Mouse (Mus musculus) lung, embryonic 15.5 days (tissue): ENCODE data around the gene Slc2a3. TPM values are rescaled to one million over a fixed set of nuclear protein-coding genes. Genes with fewer than 3 reads are reported as not detected.

Source experiments
- ATAC-seq: fragments of 200-750 bp; cut with Nextera tagmentation; 2 replicates; pipeline ENCODE4 v1.8.0; 2017; ENCODE audit warnings: moderate number of reproducible peaks, borderline replicate concordance; ENCODE audit not compliant: low FRiP score, low TSS enrichment; ENCODE audit errors: extremely low read depth
- H3K27ac ChIP-seq: fragments of 300-500 bp; sonication (generic); 2 replicates; pipeline ENCODE4 v1.5.1; 2015; ENCODE audit warnings: moderate library complexity, mild to moderate bottlenecking, inconsistent platforms
- H3K27me3 ChIP-seq: fragments of 300-500 bp; sonication (generic); 2 replicates; pipeline ENCODE4 v1.6.1; 2015; ENCODE audit warnings: inconsistent platforms
- H3K36me3 ChIP-seq: fragments of 300-500 bp; sonication (generic); 2 replicates; pipeline ENCODE4 v1.6.1; 2015; ENCODE audit warnings: inconsistent platforms
- H3K4me1 ChIP-seq: fragments of 300-500 bp; sonication (generic); 2 replicates; pipeline ENCODE4 v1.6.1; 2015; ENCODE audit warnings: inconsistent platforms
- H3K4me2 ChIP-seq: fragments of 300-500 bp; sonication (generic); 2 replicates; pipeline ENCODE4 v1.6.1; 2015; ENCODE audit warnings: inconsistent platforms, mild to moderate bottlenecking, moderate library complexity
- H3K4me3 ChIP-seq: fragments of 300-500 bp; sonication (generic); 2 replicates; pipeline ENCODE4 v1.5.1; 2015; ENCODE audit warnings: mild to moderate bottlenecking, inconsistent platforms
- H3K9ac ChIP-seq: fragments of 300-500 bp; sonication (generic); 2 replicates; pipeline ENCODE4 v1.6.1; 2015; ENCODE audit warnings: inconsistent platforms
- H3K9me3 ChIP-seq: fragments of 300-500 bp; sonication (generic); 2 replicates; pipeline ENCODE4 v1.6.1; 2016; ENCODE audit warnings: inconsistent platforms
- WGBS: fragments of 180-500 bp; shearing (Covaris S2); methylation state at CpG from one replicate; pipeline ENCODE4 v1.1.7; 2015; 5-methylcytosine and 5-hydroxymethylcytosine counted together
- polyA plus RNA-seq: library from polyadenylated mRNA; unstranded; fragments of >200 nt; fragmentation: Nextera tagmentation; extraction: Ambion mirVana; gene quantifications from 2 replicates; pipeline ENCODE4 v1.2.1, GENCODE M21; 2015

The Slc2a3 gene
- polyA plus RNA-seq, 1 experiment from 2014 or later: 8.1 TPM

GRCm38 (mm10) chr6:122820799-122821650, 19.6 kb upstream of the Slc2a3 start:
- H3K9ac ChIP-seq: peak overlapping the region; percentile 93
- no peaks in the 10 kb centered on the region for H3K36me3 ChIP-seq
- H3K4me1 ChIP-seq: peaks cover 44% of the 10 kb centered on the region
- WGBS: 36% methylated on average over 15 of the region's 15 CpGs
- H3K27me3 ChIP-seq: no peaks in the 10 kb centered on the region
- no peaks in the 10 kb centered on the region for H3K9me3 ChIP-seq
- H3K27ac ChIP-seq: no peak overlapping the region
- H3K4me3 ChIP-seq: peak overlapping the region; percentile 89
- H3K4me2 ChIP-seq: peak overlapping the region; percentile 87
- no peak for ATAC-seq

GRCm38 (mm10) chr6:122820071-122820798, 18.8 kb upstream of the Slc2a3 start:
- Histone ChIP-seq H3K36me3 (no peaks in the 10 kb centered on the region), H3K27ac (peak overlapping the region; percentile 80), H3K4me3 (peak overlapping the region; percentile 89), H3K9me3 (no peaks in the 10 kb centered on the region), H3K9ac (peak overlapping the region; percentile 93), H3K4me2 (peak overlapping the region; percentile 87), H3K27me3 (no peaks in the 10 kb centered on the region), H3K4me1 (peaks cover 36% of the 10 kb centered on the region)
- 0% methylated on average over 37 of the region's 38 CpGs for WGBS
- ATAC-seq: peak; percentile 76

- peak; percentile 89 for ATAC-seq
- no peaks in the 10 kb centered on the region for H3K9me3 ChIP-seq
These were observed 18.0 kb upstream of the Slc2a3 start, which contains the start of gene Foxj2 for GRCm38 (mm10) chr6:122819306-122820070. Foxj2 (plus strand) TSS chr6:122819914.

GRCm38 (mm10) chr6:122813640-122814039, 12.2 kb upstream of the Slc2a3 start:
- Histone ChIP-seq H3K36me3 (no peaks in the 10 kb centered on the region), H3K9me3 (no peaks in the 10 kb centered on the region), H3K27me3 (no peaks in the 10 kb centered on the region), H3K9ac (no peak overlapping the region), H3K4me2 (no peak overlapping the region), H3K4me3 (no peak overlapping the region), H3K27ac (no peak overlapping the region), H3K4me1 (peaks cover 8% of the 10 kb centered on the region)
- ATAC-seq: no peak
- 83% methylated on average over 4 of the region's 4 CpGs for WGBS

More at GRCm38 (mm10) chr6:122819306-122820070, 18.0 kb upstream of the Slc2a3 start, which contains the start of gene Foxj2:
- 1% methylated on average over 38 of the region's 61 CpGs for WGBS
- no peaks in the 10 kb centered on the region for H3K27me3 ChIP-seq
- H3K4me1 ChIP-seq: peaks cover 30% of the 10 kb centered on the region
- peak within 1 kb of the TSS; percentile 87 for H3K4me2 ChIP-seq
- peak within 1 kb of the TSS; percentile 89 for H3K4me3 ChIP-seq
- no peaks in the 10 kb centered on the region for H3K36me3 ChIP-seq
- peak within 1 kb of the TSS; percentile 93 for H3K9ac ChIP-seq
- peak within 1 kb of the TSS; percentile 80 for H3K27ac ChIP-seq

GRCm38 (mm10) chr6:122812716-122813115, 11.3 kb upstream of the Slc2a3 start:
- H3K4me1 ChIP-seq: peaks cover 8% of the 10 kb centered on the region
- no peak overlapping the region for H3K4me2 ChIP-seq
- H3K4me3 ChIP-seq: no peak overlapping the region
- H3K9ac ChIP-seq: no peak overlapping the region
- no peaks in the 10 kb centered on the region for H3K36me3 ChIP-seq
- no peak overlapping the region for H3K27ac ChIP-seq
- no peaks in the 10 kb centered on the region for H3K9me3 ChIP-seq
- ATAC-seq: no peak
- WGBS: 86% methylated on average over 4 of the region's 4 CpGs
- H3K27me3 ChIP-seq: no peaks in the 10 kb centered on the region

GRCm38 (mm10) chr6:122811771-122812600, 10.5 kb upstream of the Slc2a3 start:
- H3K4me1 ChIP-seq: peaks cover 8% of the 10 kb centered on the region
- 25% methylated on average over 16 of the region's 16 CpGs for WGBS
- ATAC-seq: peak; percentile 43; the same call in 1 of the 2 replicates
- H3K4me3 ChIP-seq: peak overlapping the region; percentile 73
- H3K9ac ChIP-seq: peak overlapping the region; percentile 66
- no peaks in the 10 kb centered on the region for H3K27me3 ChIP-seq
- H3K36me3 ChIP-seq: no peaks in the 10 kb centered on the region
- peak overlapping the region; percentile 62 for H3K4me2 ChIP-seq
- peak overlapping the region; percentile 100 for H3K27ac ChIP-seq
- no peaks in the 10 kb centered on the region for H3K9me3 ChIP-seq

GRCm38 (mm10) chr6:122811280-122811652, 9.8 kb upstream of the Slc2a3 start:
- Histone ChIP-seq H3K4me1 (peaks cover 8% of the 10 kb centered on the region), H3K27ac (peak overlapping the region; percentile 100), H3K9ac (peak overlapping the region; percentile 66), H3K4me2 (peak overlapping the region; percentile 62), H3K9me3 (no peaks in the 10 kb centered on the region), H3K4me3 (peak overlapping the region; percentile 73), H3K36me3 (no peaks in the 10 kb centered on the region), H3K27me3 (no peaks in the 10 kb centered on the region)
- WGBS: 1% methylated on average over 31 of the region's 38 CpGs
- ATAC-seq: peak; percentile 96

GRCm38 (mm10) chr6:122810615-122811279, 9.3 kb upstream of the Slc2a3 start:
- peak overlapping the region; percentile 100 for H3K27ac ChIP-seq
- H3K9me3 ChIP-seq: no peaks in the 10 kb centered on the region
- no peaks in the 10 kb centered on the region for H3K36me3 ChIP-seq
- ATAC-seq: peak; percentile 99
- WGBS: under 1% methylated on average over 30 of the region's 30 CpGs
- no peaks in the 10 kb centered on the region for H3K27me3 ChIP-seq
- H3K4me2 ChIP-seq: peak overlapping the region; percentile 62
- peak overlapping the region; percentile 73 for H3K4me3 ChIP-seq
- H3K4me1 ChIP-seq: peaks cover 8% of the 10 kb centered on the region
- peak overlapping the region; percentile 66 for H3K9ac ChIP-seq

- ATAC-seq: no peak
- Histone ChIP-seq H3K9ac (peak overlapping the region; percentile 43), H3K4me1 (peaks cover 8% of the 10 kb centered on the region), H3K36me3 (no peaks in the 10 kb centered on the region), H3K27me3 (no peaks in the 10 kb centered on the region), H3K4me2 (peak overlapping the region; percentile 62), H3K9me3 (no peaks in the 10 kb centered on the region), H3K27ac (peak overlapping the region; percentile 100), H3K4me3 (peak overlapping the region; percentile 73)
- under 1% methylated on average over 11 of the region's 11 CpGs for WGBS
These were observed 8.7 kb upstream of the Slc2a3 start for GRCm38 (mm10) chr6:122810022-122810614.

GRCm38 (mm10) chr6:122804418-122804817, 3.0 kb upstream of the Slc2a3 start:
- 18% methylated on average over 5 of the region's 5 CpGs for WGBS

More at GRCm38 (mm10) chr6:122804418-122804817, 3.0 kb upstream of the Slc2a3 start:
- H3K4me2 ChIP-seq: no peak overlapping the region
- no peaks in the 10 kb centered on the region for H3K36me3 ChIP-seq
- H3K27me3 ChIP-seq: peaks cover 4% of the 10 kb centered on the region; the same call in 1 of the 2 replicates
- H3K27ac ChIP-seq: no peak overlapping the region
- no peak for ATAC-seq
- peaks cover 19% of the 10 kb centered on the region for H3K4me1 ChIP-seq
- no peak overlapping the region for H3K9ac ChIP-seq
- H3K9me3 ChIP-seq: no peaks in the 10 kb centered on the region
- no peak overlapping the region for H3K4me3 ChIP-seq
